Mouse (Mus musculus): ENCODE data around the gene Yipf2. TPM values are rescaled to one million over a fixed set of nuclear protein-coding genes. Genes with fewer than 3 reads are reported as not detected.

The Yipf2 gene
- polyA plus RNA-seq, 1 experiment from 2014 or later = 34.7 TPM

- H3K27ac ChIP-seq (ENCODE audit: low read length) = no peak overlapping the region
- H3K9ac ChIP-seq (ENCODE audit: low read depth, low read length) = no peak overlapping the region
- no peaks in the 10 kb centered on the region for H3K36me3 ChIP-seq (ENCODE audit: control insufficient read depth, insufficient read depth, low read length)
- H3K9me3 ChIP-seq (ENCODE audit: control insufficient read depth, low read length) = no peaks in the 10 kb centered on the region
- no peaks in the 10 kb centered on the region for H3K27me3 ChIP-seq (replicated peaks; ENCODE audit: control insufficient read depth, insufficient read depth, low read length)
- no peak for ATAC-seq
- 86% methylated on average over 4 of the region's 4 CpGs for WGBS
- H3K4me3 ChIP-seq (ENCODE audit: low read length) = no peak overlapping the region
- H3K4me1 ChIP-seq (ENCODE audit: control insufficient read depth, insufficient read depth, low read length) = peaks cover 7% of the 10 kb centered on the region; the same call in 1 of the 2 replicates
- no peak overlapping the region for H3K4me2 ChIP-seq (ENCODE audit: low read depth, low read length)
Measured at GRCm38 (mm10) chr9:21620229-21620628, 27.6 kb upstream of the Yipf2 start.

- Histone ChIP-seq H3K4me1 (ENCODE audit: control insufficient read depth, insufficient read depth, low read length) (peaks cover 7% of the 10 kb centered on the region; the same call in 1 of the 2 replicates), H3K27me3 (replicated peaks; ENCODE audit: control insufficient read depth, insufficient read depth, low read length) (no peaks in the 10 kb centered on the region), H3K4me2 (ENCODE audit: low read depth, low read length) (peak overlapping the region; percentile 71), H3K36me3 (ENCODE audit: control insufficient read depth, insufficient read depth, low read length) (no peaks in the 10 kb centered on the region), H3K9me3 (ENCODE audit: control insufficient read depth, low read length) (no peaks in the 10 kb centered on the region), H3K27ac (ENCODE audit: low read length) (peak overlapping the region; percentile 97), H3K4me3 (ENCODE audit: low read length) (peak overlapping the region; percentile 88), H3K9ac (ENCODE audit: low read depth, low read length) (peak overlapping the region; percentile 94)
- 7% methylated on average over 10 of the region's 10 CpGs for WGBS
- no peak for ATAC-seq
Measured at GRCm38 (mm10) chr9:21617066-21617465, 24.4 kb upstream of the Yipf2 start.

GRCm38 (mm10) chr9:21616232-21616781 is 23.7 kb upstream of the Yipf2 start:
- peaks cover 7% of the 10 kb centered on the region; the same call in 1 of the 2 replicates for H3K4me1 ChIP-seq (ENCODE audit: control insufficient read depth, insufficient read depth, low read length)
- peak overlapping the region; percentile 88 for H3K4me3 ChIP-seq (ENCODE audit: low read length)
- H3K9me3 ChIP-seq (ENCODE audit: control insufficient read depth, low read length) = no peaks in the 10 kb centered on the region
- ATAC-seq = peak; percentile 75
- no peaks in the 10 kb centered on the region for H3K36me3 ChIP-seq (ENCODE audit: control insufficient read depth, insufficient read depth, low read length)
- H3K4me2 ChIP-seq (ENCODE audit: low read depth, low read length) = peak overlapping the region; percentile 71
- H3K27me3 ChIP-seq (replicated peaks; ENCODE audit: control insufficient read depth, insufficient read depth, low read length) = no peaks in the 10 kb centered on the region
- peak overlapping the region; percentile 97 for H3K27ac ChIP-seq (ENCODE audit: low read length)
- WGBS = under 1% methylated on average over 56 of the region's 57 CpGs
- peak overlapping the region; percentile 94 for H3K9ac ChIP-seq (ENCODE audit: low read depth, low read length)

- H3K9ac ChIP-seq (ENCODE audit: low read depth, low read length) = peak within 1 kb of the TSS; percentile 94
- peak within 1 kb of the TSS; percentile 71 for H3K4me2 ChIP-seq (ENCODE audit: low read depth, low read length)
- under 1% methylated on average over 42 of the region's 45 CpGs for WGBS
- H3K4me1 ChIP-seq (ENCODE audit: control insufficient read depth, insufficient read depth, low read length) = peaks cover 7% of the 10 kb centered on the region; the same call in 1 of the 2 replicates
- H3K36me3 ChIP-seq (ENCODE audit: control insufficient read depth, insufficient read depth, low read length) = no peaks in the 10 kb centered on the region
- no peaks in the 10 kb centered on the region for H3K9me3 ChIP-seq (ENCODE audit: control insufficient read depth, low read length)
- ATAC-seq = peak; percentile 97
- H3K27me3 ChIP-seq (replicated peaks; ENCODE audit: control insufficient read depth, insufficient read depth, low read length) = no peaks in the 10 kb centered on the region
- H3K27ac ChIP-seq (ENCODE audit: low read length) = peak within 1 kb of the TSS; percentile 97
- peak within 1 kb of the TSS; percentile 88 for H3K4me3 ChIP-seq (ENCODE audit: low read length)
Measured at GRCm38 (mm10) chr9:21615617-21616231, 23.1 kb upstream of the Yipf2 start, which contains the start of gene Smarca4. TSS of gene Smarca4 (plus strand) at chr9:21616169.

GRCm38 (mm10) chr9:21614864-21615616 is 22.4 kb upstream of the Yipf2 start:
- H3K27me3 ChIP-seq (replicated peaks; ENCODE audit: control insufficient read depth, insufficient read depth, low read length) = no peaks in the 10 kb centered on the region
- 77% methylated on average over 15 of the region's 15 CpGs for WGBS
- H3K36me3 ChIP-seq (ENCODE audit: control insufficient read depth, insufficient read depth, low read length) = no peaks in the 10 kb centered on the region
- H3K9ac ChIP-seq (ENCODE audit: low read depth, low read length) = peak overlapping the region; percentile 76
- H3K4me1 ChIP-seq (ENCODE audit: control insufficient read depth, insufficient read depth, low read length) = peaks cover 7% of the 10 kb centered on the region; the same call in 1 of the 2 replicates
- peak overlapping the region; percentile 88 for H3K4me3 ChIP-seq (ENCODE audit: low read length)
- no peaks in the 10 kb centered on the region for H3K9me3 ChIP-seq (ENCODE audit: control insufficient read depth, low read length)
- ATAC-seq = no peak
- peak overlapping the region; percentile 55 for H3K4me2 ChIP-seq (ENCODE audit: low read depth, low read length)
- H3K27ac ChIP-seq (ENCODE audit: low read length) = peak overlapping the region; percentile 95

GRCm38 (mm10) chr9:21609861-21610260 is 17.2 kb upstream of the Yipf2 start:
- Histone ChIP-seq H3K4me2 (ENCODE audit: low read depth, low read length) (no peak overlapping the region), H3K9me3 (ENCODE audit: control insufficient read depth, low read length) (no peaks in the 10 kb centered on the region), H3K36me3 (ENCODE audit: control insufficient read depth, insufficient read depth, low read length) (no peaks in the 10 kb centered on the region), H3K9ac (ENCODE audit: low read depth, low read length) (no peak overlapping the region), H3K27ac (ENCODE audit: low read length) (no peak overlapping the region), H3K4me3 (ENCODE audit: low read length) (no peak overlapping the region), H3K27me3 (replicated peaks; ENCODE audit: control insufficient read depth, insufficient read depth, low read length) (no peaks in the 10 kb centered on the region), H3K4me1 (ENCODE audit: control insufficient read depth, insufficient read depth, low read length) (no peaks in the 10 kb centered on the region)
- ATAC-seq = no peak
- WGBS = 87% methylated on average over 1 of the region's 1 CpGs

GRCm38 (mm10) chr9:21606648-21607047 is 14.0 kb upstream of the Yipf2 start:
- Histone ChIP-seq H3K36me3 (ENCODE audit: control insufficient read depth, insufficient read depth, low read length) (no peaks in the 10 kb centered on the region), H3K9me3 (ENCODE audit: control insufficient read depth, low read length) (no peaks in the 10 kb centered on the region), H3K27me3 (replicated peaks; ENCODE audit: control insufficient read depth, insufficient read depth, low read length) (no peaks in the 10 kb centered on the region), H3K4me2 (ENCODE audit: low read depth, low read length) (no peak overlapping the region), H3K9ac (ENCODE audit: low read depth, low read length) (no peak overlapping the region), H3K4me3 (ENCODE audit: low read length) (no peak overlapping the region), H3K4me1 (ENCODE audit: control insufficient read depth, insufficient read depth, low read length) (no peaks in the 10 kb centered on the region), H3K27ac (ENCODE audit: low read length) (no peak overlapping the region)
- WGBS = 93% methylated on average over 1 of the region's 1 CpGs
- no peak for ATAC-seq

GRCm38 (mm10) chr9:21605865-21606264 is 13.2 kb upstream of the Yipf2 start:
- WGBS = 80% methylated on average over 5 of the region's 5 CpGs
- Histone ChIP-seq H3K4me3 (ENCODE audit: low read length) (no peak overlapping the region), H3K9ac (ENCODE audit: low read depth, low read length) (no peak overlapping the region), H3K36me3 (ENCODE audit: control insufficient read depth, insufficient read depth, low read length) (no peaks in the 10 kb centered on the region), H3K4me2 (ENCODE audit: low read depth, low read length) (no peak overlapping the region), H3K27ac (ENCODE audit: low read length) (no peak overlapping the region), H3K9me3 (ENCODE audit: control insufficient read depth, low read length) (no peaks in the 10 kb centered on the region), H3K27me3 (replicated peaks; ENCODE audit: control insufficient read depth, insufficient read depth, low read length) (no peaks in the 10 kb centered on the region), H3K4me1 (ENCODE audit: control insufficient read depth, insufficient read depth, low read length) (no peaks in the 10 kb centered on the region)
- no peak for ATAC-seq

GRCm38 (mm10) chr9:21604119-21604518 is 11.5 kb upstream of the Yipf2 start:
- ATAC-seq = no peak
- Histone ChIP-seq H3K9me3 (ENCODE audit: control insufficient read depth, low read length) (no peaks in the 10 kb centered on the region), H3K4me3 (ENCODE audit: low read length) (no peak overlapping the region), H3K27me3 (replicated peaks; ENCODE audit: control insufficient read depth, insufficient read depth, low read length) (no peaks in the 10 kb centered on the region), H3K27ac (ENCODE audit: low read length) (no peak overlapping the region), H3K4me1 (ENCODE audit: control insufficient read depth, insufficient read depth, low read length) (no peaks in the 10 kb centered on the region), H3K36me3 (ENCODE audit: control insufficient read depth, insufficient read depth, low read length) (no peaks in the 10 kb centered on the region), H3K9ac (ENCODE audit: low read depth, low read length) (no peak overlapping the region), H3K4me2 (ENCODE audit: low read depth, low read length) (no peak overlapping the region)
- WGBS = 78% methylated on average over 5 of the region's 5 CpGs

Data from intestine, embryonic 16.5 days (tissue).